Mouse (Mus musculus): Measurements from ENCODE around the gene Gm21976.

The Gm21976 gene

DNA sequence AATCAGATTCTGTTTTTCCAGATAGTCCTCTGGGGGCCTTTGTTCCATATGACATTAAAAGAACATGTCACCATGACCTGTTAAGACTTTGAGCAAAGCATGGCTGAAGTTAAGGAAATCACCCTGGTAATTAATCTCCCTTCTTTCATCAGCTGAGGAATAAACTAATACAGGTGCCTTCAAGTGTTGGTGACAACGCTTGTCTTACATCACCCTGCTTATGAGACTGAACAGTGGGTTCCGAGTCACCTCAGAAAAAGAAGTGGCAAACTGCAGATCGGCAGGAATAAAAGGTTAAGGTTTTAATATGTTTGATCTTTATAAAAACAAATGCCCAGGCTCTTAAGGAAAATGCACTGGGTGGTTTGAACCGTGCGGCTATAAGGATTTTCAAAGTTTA, at the start of gene Gm21976:
Gm21976 (plus strand) TSS at position 202 of the 400 bp plus-strand sequence.
- no peak for DNase-seq

DNA sequence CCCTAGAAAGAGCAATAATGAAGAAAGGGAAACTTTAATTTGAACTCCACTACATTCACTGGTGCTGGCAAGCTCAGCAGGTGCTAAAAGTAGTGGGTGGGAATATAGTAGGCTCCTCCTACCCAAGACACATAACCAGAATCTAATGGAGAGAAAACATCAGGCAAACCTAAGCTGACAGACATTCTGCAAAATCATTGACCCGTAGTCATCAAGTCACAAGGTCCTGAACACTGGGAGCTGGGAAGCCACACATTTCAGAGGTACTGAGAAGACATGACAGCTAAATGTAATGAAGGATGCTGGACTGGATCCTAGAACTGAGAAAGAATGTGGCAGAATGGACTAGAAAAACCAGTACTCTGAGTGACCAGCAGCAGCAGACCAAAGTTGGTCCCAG, 49.2 kb upstream of the Gm21976 start:
- DNase-seq: no peak

DNA sequence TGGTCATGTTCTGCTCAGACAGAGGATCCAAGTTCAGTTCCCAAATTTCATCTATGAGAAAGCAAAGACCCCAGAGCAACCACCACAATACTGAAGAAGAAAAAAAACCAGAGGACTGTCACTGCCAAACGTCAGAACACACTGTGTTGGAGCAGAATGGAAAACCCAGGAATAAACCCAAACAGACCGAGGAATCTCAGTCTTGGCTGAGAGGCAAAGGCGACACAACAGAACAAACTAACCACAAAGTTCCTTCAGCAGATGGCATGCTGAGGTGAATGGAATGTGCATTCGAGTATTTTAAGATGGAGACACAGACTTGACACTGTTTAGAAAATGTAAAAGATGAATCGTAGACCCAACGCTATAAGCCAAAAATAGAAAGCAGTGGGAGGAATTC, 44.2 kb upstream of the Gm21976 start:
- DNase-seq: no peak

DNA sequence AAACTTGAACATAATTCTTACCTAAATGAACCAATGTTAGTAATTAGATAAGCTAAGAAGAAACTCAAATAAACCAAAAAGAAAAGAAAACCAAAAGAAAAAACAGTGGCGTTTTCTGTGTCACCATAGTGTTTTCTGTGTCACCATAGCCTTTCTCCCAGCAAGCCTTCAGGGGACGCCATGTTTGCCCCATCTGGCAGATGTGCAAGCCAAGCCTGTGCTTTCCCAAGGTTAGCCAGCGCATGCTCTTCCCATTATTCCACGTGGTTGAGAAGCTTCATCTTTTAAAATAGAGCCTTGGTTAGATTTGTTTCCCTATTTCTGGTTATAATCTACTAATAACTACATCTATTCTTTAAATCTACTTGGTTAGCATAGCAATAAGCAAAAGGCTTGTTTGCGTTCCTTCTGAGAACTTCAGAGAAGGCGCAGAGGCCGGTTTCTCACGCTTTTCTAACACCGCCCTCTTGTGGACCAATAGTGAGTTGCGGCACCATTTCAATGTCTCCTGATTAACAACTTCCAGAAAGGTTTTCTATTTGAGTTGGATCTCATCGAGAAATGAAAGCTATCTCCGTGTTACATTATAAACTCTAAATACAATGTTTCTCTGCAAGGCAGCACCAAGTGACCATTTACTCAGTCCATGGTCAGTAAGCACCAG, 39.6 kb upstream of the Gm21976 start:
- peak; percentile 85 for DNase-seq

DNA sequence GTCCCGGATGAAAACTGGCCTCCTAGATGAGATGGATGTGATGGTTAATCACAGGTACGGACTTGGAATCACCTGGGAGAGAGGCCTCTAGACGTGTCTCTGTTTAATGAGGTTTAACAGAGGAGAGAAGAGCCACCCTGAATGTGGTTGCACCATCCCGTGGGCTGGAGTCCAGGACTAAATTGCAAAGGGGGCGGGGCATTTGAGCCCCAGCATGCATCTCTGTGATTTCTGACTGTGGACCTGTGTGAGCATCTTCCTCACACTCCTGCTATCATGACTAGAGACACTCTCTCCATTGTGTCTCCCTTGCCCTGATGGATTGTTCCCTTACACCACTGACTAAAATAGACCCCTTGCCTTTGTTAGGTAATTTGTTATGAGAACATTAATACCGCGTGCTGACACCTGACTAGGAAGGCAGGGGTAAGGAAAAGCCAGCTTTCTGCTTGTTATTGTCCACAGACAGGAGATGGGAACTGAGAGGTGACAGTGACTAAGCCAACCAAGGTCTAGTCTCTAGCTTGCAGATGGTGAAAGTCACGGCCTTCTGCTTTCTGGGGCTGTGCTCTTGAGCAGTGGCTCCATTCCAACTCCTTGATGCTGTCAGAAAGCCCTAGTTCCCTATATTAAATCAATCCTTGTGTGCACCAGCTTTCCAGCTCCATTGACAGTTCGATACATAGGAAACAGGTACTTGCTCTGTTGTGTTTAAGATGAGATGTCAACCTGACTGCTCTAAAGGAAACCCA, 38.0 kb upstream of the Gm21976 start:
- no peak for DNase-seq

DNA sequence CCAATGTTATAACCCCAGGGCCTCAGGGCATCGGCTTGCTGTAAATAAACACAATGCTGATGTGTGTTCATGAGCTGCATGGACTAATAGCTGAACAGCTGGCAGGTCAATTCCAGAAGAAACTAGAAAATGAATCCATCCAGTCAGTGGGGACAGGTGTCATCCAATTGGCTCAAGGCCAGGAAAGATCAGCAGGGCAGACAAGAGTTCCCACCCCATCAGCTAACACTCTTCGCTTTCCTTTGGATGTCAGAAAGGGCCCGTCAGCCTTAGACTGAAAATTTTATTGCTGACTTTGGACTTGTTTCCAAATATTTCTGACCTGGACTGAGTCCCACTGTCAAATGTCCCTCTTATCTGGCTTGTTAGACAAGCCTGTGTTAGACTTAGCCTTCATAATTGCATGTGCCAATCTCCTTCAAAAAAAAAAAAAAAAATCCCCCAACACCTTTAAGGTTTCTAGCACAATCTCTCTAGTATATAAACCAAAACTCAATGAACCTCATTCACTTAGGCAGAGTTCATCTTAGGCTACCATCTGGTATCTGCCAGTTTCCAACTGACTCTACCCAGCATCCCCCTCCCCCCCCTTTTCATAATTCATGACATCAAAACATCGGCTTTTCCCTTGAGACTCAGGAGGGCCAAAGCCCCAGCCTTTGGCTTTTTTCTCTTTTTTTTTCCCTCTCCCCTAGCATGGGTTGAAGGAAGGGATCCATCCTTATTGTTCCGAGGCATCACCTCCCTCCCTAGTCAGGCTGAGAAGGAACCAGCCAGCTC, 34.9 kb upstream of the Gm21976 start:
- DNase-seq: peak; percentile 32

DNA sequence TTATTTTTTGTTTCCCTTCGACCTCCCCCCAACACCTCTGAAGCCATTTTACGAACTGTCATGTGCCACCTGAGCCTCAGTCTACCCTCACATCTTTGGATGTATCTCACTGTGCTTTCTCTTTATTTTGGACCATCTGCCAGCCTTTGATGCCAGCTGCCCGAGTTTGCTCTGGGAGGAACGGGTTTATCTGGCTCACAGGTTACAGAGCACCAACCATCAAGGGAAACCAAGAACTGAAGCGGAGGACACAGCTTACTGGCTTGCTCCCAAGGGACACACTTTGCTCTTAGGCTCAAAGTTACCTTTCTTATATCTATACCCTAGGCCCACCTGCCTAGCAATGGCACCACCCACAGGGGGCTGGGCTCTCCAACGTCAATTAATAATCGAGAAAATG, 34.3 kb upstream of the Gm21976 start:
- DNase-seq: no peak

DNA sequence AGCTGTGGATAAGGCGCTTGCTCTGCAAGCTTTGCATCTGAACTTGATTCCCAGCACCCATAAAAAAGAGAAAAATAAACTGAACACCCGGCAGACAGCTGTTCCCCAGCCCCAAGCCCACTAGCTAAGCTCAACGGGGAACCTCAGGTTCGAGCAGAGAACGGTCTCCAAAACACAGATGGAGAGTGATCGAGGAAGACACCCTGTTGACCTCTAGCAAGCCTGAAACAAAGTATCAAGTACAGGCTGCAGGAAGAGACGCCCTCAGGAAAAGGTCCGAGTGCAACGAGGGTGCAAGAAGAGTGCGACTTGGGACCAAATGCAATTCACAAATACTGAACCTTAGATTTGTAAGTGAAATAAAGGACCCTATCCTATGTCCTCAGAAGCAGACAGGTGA, 30.1 kb upstream of the Gm21976 start:
- DNase-seq: no peak

DNA sequence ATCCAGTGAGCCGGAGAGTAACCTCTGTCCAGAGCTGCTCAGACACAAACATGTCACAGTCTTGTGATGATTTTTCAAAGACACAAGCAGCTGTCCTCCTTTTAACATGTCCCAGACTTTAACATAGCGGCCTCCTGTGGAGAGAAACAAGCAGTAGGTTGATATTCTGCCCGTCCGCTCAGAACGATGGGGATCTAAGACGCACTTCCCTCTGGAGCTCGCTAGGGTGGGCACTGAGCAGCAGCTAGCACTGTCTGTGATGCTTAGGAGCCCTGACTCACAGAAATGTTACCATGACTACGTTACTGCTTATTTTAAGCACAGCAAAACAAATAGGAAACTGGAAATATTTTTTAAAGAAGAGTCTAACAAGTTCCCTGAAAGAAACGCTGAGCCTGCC, 24.8 kb upstream of the Gm21976 start:
- DNase-seq: no peak

DNA sequence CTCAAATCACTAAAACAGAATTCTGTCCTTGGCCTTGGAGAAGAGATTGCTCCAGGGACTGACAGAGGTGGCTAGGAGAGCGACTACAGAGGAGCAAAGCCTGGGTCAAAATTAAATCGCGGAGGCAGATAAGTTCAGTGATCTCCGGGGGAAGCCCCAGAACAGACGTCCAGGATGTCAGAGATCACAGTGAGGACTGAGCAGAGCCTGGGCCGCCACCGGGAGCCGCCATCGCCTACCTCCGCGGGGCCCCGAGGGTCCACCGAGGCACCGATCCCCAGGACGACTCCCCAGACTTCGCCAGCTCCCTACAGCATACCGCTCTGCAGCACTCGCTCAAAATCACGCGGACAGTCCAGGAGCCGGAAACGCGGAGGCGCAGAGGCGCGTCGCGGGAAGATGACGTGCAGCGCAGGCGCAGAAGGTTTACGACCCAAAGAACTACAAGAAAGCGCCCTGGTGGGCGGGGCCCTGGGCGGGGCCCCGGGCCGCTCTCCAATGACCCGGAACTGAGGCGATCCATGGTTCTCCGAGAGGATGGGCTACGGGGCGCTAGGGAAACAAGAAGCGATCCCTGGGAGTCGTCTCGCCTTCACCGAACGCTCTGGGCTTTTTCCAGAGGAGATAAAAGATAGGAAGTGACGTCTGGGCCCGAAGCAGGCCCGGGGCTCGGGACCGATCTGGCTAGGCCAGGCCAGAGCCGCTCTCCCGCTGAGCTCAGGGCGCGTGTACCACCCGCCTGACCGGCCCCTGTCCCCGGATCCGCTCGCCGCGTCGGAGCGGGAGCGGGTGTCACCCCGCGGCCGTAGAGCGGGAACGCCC, 16.8 kb upstream of the Gm21976 start, which contains the start of the genes Utp15 and Ankra2:
Utp15 (minus strand) TSS at position 406 of the 822 bp plus-strand sequence.
Ankra2 (plus strand) TSS at position 439 of the 822 bp plus-strand sequence.
- peak; percentile 99 for DNase-seq

DNA sequence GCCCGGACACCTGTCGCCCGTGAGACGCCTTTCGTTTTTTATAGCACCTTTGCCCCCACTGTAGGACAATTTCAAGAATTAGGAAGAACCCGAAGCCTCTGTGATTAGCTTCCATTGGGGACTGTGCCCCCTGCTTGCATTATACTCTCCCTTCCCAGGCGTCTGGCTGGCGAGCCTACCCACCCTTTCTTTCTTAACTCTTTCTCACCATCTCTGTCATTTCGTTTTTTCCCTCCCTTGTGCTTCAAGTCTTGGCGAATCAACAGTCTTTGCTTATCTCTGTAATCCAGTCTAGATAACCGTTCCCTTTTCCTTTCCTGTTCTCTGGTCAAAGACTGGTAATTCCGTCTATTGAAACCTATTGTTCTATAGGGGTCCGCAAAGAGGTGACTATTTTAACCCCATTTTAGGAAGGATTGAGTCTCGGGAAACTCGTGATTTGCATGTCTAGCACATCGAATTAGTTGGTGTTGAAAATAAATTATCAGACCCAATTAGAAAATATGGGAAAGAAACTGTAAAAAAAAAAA, 16.2 kb upstream of the Gm21976 start:
- no peak for DNase-seq

DNA sequence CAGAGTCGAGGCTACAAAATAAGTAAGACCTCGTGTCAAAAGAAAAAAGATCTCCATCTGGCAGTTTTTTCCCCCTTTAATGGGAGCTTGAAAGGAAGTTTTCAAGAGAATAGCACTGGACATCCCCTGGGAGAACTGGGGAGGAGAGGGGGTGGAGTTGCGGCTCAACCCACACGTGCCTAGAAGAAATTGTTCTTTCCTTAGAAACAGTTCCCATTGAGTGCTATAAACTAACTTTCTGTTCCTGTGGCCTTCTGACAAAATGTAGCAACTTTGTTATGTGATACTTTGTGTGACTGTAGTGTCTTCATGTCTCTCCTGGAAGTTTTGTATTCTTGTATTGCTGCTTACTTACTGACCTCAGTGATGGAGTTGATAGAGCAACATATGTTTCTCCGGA, 15.6 kb upstream of the Gm21976 start:
- no peak for DNase-seq

DNA sequence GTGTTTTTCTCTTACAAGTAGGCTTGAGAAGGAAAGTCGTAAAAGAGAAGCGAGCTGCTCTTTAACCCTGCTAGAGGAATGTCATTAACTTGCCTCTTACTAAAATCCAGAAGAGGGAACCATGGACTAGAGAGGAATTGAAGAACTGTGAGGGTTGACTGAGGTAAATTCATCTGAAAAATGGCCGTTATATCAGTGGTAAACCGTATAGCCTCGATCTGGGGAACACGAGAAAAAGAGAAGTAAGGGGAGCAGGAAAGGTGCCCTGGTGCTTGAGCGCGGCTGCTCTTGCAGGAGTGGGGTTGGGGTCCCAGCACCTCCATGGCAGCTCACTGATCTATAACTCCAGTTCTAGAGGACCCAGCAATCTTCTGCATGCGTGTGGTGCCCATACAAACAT, 5.7 kb upstream of the Gm21976 start:
- no peak for DNase-seq

DNA sequence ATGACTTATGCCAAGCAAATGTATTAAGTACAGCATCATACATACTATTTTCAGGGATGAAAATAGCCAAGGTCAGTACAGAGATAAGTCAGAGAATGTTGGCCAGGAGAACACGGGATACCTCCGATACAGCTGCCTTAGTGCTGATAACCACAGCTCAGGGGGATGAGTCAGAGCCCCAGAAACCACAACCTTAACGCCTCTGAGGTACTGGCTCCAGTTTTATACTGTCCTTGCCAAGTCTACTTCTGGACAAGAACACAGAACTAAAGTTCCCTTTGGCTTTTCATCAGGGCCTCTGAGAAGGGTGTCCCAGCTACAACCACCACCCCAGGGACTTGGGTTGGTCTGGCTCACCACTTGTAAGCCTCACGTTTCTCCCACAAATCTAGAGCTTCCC, 4.0 kb upstream of the Gm21976 start:
- DNase-seq: no peak

DNA sequence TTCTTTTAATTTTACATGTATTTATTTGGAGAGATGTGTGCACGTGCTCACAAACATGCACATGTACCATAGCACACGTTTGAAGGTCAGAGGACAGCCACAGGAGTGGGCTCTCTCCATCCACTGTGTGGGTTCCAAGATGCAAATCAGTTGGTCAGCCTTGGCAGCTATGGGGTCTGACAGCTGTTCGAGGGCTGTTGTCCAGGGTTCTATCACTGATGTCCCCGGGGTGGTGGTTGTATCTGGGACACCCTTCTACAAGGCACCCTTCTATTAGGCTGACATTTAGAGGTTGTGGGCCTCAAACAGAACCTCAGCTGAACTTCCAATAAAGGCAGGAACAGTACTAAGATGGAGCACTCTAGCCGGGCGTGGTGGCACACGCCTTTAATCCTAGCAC, 3.4 kb upstream of the Gm21976 start:
- DNase-seq: no peak

DNA sequence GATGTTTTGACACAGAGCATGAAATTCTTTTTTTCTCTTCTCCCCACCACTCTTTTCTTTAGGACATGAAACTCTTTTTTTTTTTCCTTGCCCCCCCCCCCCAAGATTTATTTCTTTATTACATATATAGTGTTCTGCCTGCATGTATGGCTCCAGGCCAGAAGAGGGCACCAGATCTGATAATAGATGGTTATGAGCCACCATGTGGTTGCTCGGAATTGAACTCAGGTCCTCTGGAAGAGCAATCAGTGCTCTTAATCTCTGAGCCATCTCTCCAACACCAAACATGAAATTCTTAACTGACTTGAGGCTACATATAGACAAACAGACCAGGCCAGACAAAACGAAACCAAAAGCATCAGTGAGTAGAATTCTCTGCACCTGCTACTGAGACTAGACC, 2.2 kb upstream of the Gm21976 start:
- DNase-seq: no peak

DNA sequence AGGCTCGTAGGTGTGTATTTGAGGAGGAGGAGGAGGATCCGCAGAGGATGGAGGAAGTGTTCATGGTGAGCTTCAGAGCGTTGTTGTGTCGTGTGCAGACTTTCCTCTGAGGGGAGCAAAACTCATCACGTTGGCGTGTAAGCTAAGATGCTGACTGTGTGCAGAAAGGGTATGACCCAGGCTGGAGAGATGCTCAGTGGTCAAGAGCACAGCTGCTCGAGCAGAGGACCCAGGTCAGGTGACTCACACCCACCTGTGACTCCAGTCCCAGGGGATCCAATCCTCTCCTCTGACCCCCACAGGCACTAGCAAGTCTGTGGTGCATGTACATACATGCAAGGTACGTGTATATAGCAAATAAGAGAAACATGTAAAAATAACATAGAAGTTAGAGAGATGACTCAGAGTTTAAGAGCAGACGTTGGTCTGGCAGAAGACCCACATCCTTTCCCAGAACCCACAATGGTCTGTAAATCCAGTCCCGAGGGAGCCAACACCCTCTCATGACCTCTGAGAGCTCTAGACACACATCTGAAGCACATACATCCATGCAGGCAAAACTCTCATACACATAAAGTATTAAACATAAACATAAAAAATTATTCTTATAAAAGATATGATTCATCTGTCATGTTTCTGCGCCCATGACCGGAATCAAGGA, 1.4 kb downstream of the Gm21976 start:
- DNase-seq: no peak

DNA sequence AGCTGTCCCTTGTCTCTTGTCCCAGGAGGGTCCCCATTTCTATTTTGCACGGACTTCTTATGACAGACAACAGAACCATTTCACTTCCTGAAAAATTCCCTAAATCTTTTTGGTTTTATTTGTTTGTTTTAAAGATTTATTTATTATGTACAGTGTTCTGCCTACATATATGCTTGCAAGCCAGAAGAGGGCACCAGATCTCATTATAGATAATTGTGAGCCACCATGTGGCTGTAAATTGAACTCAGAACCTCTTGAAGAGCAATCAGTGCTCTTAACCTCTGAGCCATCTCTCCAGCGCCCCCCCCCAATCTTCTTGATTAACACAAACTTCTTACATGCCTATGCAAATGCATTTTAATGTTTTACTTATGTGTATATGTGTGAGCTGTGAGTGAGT, 11.0 kb downstream of the Gm21976 start:
- DNase-seq: no peak

DNA sequence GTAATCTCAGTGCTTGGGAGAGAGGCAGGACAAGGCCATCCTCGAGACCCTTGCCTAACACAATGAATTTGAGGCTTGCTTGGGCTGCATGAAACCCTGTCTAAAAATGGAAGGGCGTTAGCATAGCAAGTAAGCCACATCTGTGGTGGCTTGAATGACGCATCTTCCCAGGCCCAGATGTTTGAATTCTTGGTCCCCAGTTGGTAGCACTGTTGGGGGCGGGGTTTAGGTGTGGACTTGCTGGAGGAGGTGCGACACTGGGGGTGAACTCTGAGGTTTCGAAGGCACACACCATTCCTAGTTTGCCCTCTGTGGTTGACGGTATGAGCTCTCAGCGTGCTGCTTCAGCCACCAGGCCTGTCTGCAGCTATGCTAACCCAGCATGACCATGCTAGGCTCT, 12.0 kb downstream of the Gm21976 start:
- no peak for DNase-seq

DNA sequence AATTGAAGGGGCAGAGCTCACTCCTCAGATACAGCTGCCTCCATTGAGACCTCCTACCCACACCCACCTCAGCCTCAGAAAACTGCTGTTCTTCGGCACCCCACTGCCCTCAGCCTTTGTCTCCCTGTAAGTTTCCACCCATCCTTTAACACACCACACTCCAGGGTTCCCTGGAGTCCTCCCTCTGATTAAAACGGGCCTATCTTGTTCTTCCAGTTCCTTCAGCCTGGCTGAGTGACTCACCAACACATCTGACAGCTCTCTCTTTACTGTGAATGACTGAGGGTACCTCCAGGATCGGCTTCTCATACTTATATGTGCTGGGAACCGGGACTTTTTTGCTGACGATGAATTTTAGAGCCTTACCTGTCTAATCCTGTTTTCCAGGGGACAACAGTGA, 16.4 kb downstream of the Gm21976 start:
- no peak for DNase-seq

DNA sequence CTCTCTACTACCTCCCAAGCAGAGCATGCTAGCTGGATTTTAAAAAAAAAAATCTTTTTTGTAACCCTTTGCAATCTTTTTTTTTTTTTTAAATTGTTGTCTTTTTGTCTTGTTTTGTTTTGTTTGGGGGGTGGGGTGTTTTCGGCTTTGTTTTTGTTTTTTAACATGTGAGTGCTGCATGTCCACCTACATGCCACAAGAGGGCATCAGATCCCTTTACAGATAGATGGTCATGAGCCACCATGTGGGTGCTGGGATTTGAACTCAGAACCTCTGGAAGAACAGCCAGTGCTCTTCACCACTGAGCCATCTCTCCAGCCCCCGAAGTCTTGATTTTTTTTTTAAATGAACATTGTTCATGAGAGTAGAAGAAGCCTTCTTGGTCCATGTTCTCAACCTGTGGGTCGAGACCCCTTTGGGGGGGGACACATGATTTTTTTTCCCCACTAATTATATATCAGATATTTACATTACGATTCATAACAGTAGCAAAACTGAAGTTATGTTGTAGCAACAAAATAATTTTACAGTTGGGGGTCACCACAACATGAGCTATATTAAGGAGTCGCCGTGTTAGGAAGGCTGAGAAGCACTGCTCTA, 18.3 kb downstream of the Gm21976 start:
- DNase-seq: no peak

All from kidney, postnatal 10 days (tissue).